Mouse (Mus musculus) lung, postnatal 0 days (tissue): ENCODE data around the gene Lrrc23. TPM values are rescaled to one million over a fixed set of nuclear protein-coding genes. Genes with fewer than 3 reads are reported as not detected.

Experiments used
- ATAC-seq: fragments of 200-750 bp; cut with Nextera tagmentation; 2 replicates; pipeline ENCODE4 v1.8.0; 2017; ENCODE audit warnings: moderate library complexity
- DNase-seq: peaks from one replicate; pipeline ENCODE4 v3.0.0-alpha.2; 2016; ENCODE audit warnings: low spot score
- H3K27ac ChIP-seq: fragments of 300-500 bp; sonication (generic); 2 replicates; pipeline ENCODE4 v1.5.1; 2014; ENCODE audit warnings: antibody characterized with exemption, mild to moderate bottlenecking, low read length, mixed read lengths
- H3K27me3 ChIP-seq: fragments of 300-500 bp; sonication (generic); replicated peaks from 2 replicates; pipeline ENCODE4 v1.6.1; 2014; ENCODE audit warnings: low read length, mixed read lengths; ENCODE audit not compliant: insufficient read depth
- H3K36me3 ChIP-seq: fragments of 300-500 bp; sonication (generic); 2 replicates; pipeline ENCODE4 v1.6.1; 2014; ENCODE audit warnings: low read length, mixed read lengths; ENCODE audit not compliant: insufficient read depth
- H3K4me1 ChIP-seq: fragments of 300-500 bp; sonication (generic); 2 replicates; pipeline ENCODE4 v1.6.1; 2014; ENCODE audit warnings: antibody characterized with exemption, low read depth, low read length, mixed read lengths; ENCODE audit not compliant: insufficient read depth
- H3K4me2 ChIP-seq: fragments of 300-500 bp; sonication (generic); replicated peaks from 2 replicates; pipeline ENCODE4 v1.6.1; 2014; ENCODE audit warnings: low read depth, mild to moderate bottlenecking, low read length, moderate library complexity, mixed read lengths
- H3K4me3 ChIP-seq: fragments of 300-500 bp; sonication (generic); 2 replicates; pipeline ENCODE4 v1.5.1; 2014; ENCODE audit warnings: low read depth, low read length
- H3K9ac ChIP-seq: fragments of 300-500 bp; sonication (generic); replicated peaks from 2 replicates; pipeline ENCODE4 v1.6.1; 2014; ENCODE audit warnings: low read depth, mild to moderate bottlenecking
- H3K9me3 ChIP-seq: fragments of 300-500 bp; sonication (generic); 2 replicates; pipeline ENCODE4 v1.6.1; 2016; ENCODE audit warnings: low read length, mixed read lengths
- CTCF ChIP-seq: IDR thresholded peaks from 2 replicates; pipeline ENCODE4 v1.5.1; 2016; ENCODE audit warnings: antibody characterized with exemption, mild to moderate bottlenecking
- EP300 ChIP-seq: IDR thresholded peaks from 2 replicates; pipeline ENCODE4 v1.6.1; 2016; ENCODE audit warnings: antibody characterized with exemption, mild to moderate bottlenecking, control low read depth
- WGBS: fragments of 180-500 bp; shearing (Covaris S2); extraction: QIAGEN DNeasy Blood & Tissue Kit; methylation state at CpG from one replicate; pipeline ENCODE4 v1.1.7; 2014; 5-methylcytosine and 5-hydroxymethylcytosine counted together
- polyA plus RNA-seq: library from polyadenylated mRNA; unstranded; fragments of >200 nt; fragmentation: Nextera tagmentation; extraction: Ambion mirVana; gene quantifications from 2 replicates; pipeline ENCODE4 v1.2.1, GENCODE M21; 2015

Gene Lrrc23
- polyA plus RNA-seq, 1 experiment from 2014 or later, result 26.7 TPM

GRCm38 (mm10) chr6:124742839-124743514, 36.5 kb downstream of the Lrrc23 start:
- no peak overlapping the region for H3K4me2 ChIP-seq
- H3K9me3 ChIP-seq, result no peaks in the 10 kb centered on the region
- H3K36me3 ChIP-seq, result peaks cover 9% of the 10 kb centered on the region; the same call in 1 of the 2 replicates
- no peak overlapping the region for H3K9ac ChIP-seq
- H3K4me3 ChIP-seq, result no peak overlapping the region
- no peak for DNase-seq
- WGBS, result 83% methylated on average over 15 of the region's 15 CpGs
- H3K4me1 ChIP-seq, result no peaks in the 10 kb centered on the region; the same call in 1 of the 2 replicates
- H3K27me3 ChIP-seq, result no peaks in the 10 kb centered on the region
- TF ChIP-seq EP300 (no peak), CTCF (no peak)
- no peak for ATAC-seq
- no peak overlapping the region for H3K27ac ChIP-seq

GRCm38 (mm10) chr6:124741842-124742241, 37.7 kb downstream of the Lrrc23 start:
- peaks cover 9% of the 10 kb centered on the region; the same call in 1 of the 2 replicates for H3K36me3 ChIP-seq
- WGBS, result 73% methylated on average over 3 of the region's 3 CpGs
- no peak for DNase-seq
- H3K9me3 ChIP-seq, result no peaks in the 10 kb centered on the region
- TF ChIP-seq CTCF (no peak), EP300 (no peak)
- ATAC-seq, result no peak
- no peaks in the 10 kb centered on the region; the same call in 1 of the 2 replicates for H3K4me1 ChIP-seq
- H3K27ac ChIP-seq, result peak overlapping the region; percentile 96
- H3K4me3 ChIP-seq, result 0 out of 2 replicates have a peak overlapping the region, but pooled peaks have one; percentile 58
- no peaks in the 10 kb centered on the region for H3K27me3 ChIP-seq
- 0 out of 2 replicates have a peak overlapping the region, but pooled peaks have one; percentile 10 for H3K9ac ChIP-seq
- H3K4me2 ChIP-seq, result peak overlapping the region; percentile 80

DNA sequence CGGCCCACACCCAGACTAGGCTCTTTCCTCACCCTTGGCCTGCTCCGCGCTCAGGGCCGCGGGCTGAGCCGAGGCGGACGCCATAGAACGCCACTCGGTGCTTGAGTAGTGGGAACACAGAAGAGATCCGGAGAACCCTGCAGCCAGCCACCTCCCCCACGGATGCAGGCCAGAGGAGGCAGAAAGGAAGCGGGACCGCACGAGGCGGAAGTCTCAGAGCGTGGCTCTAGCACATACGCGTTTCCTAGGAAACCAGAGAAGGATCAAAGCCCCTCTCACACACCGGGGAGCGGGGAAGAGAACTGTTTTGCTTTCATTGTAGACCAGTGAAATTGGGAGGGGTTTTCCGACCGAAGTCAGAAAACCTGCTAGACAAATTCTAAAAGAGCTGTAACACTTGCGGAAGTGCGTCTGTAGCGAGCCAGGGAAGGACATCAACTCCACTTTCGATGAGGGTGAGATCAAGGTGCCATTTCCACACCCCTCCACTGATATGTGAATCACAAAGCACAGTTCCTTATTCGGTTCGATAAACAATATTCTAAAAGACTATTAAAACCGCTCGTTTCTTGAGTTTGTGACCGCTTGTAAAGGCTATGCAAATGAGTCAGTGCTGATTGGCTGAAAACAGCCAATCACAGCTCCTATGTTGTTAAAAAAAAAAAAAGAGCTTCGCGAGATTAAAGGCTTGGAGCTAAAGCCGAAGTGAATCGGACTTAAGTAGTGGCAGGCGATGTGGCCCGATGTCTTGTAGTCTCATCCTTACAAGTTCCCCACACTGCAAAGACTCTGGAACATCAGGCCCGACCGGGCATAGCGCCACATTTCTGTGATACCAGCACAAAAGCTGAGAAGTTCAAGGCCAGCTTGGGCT, 38.4 kb downstream of the Lrrc23 start, which contains the start of gene Grcc10:
Gene Grcc10, minus strand, starts transcription at position 487 of the 874 bp plus-strand sequence.
- no peaks in the 10 kb centered on the region for H3K9me3 ChIP-seq
- 1% methylated on average over 41 of the region's 41 CpGs for WGBS
- H3K4me2 ChIP-seq, result peak within 1 kb of the TSS; percentile 80

DNA sequence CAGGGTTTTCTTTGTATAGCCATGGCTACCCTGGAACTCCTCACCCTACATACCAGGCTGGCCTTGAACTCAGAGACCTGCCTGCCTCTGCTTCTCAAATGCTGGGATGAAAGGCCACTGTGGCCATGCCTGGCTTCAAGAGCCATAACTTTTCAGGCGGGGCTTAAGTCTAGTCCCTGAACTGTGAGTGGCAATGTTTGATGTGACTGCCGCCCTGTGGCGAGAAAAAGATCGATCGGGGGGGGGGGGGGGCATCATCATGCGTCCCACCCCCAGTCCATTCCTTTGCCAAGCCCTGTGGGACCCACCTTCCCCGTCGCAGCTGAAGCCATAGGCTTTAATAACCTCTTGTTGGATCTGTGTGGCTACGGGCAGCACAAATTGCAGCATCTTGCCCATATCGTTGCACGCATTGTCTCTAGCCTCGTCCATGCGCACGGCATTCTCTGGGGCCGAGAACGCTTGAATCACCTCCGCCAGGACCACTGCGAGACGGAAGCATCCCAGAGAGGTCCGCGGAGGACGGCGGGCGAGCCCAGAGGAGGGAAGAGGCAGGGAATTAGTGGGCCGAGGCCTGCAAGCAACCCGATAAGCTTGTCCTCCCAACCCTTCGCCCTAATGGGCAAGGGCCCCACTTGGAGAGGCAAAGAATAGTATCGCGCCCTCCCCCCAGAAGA, 39.2 kb downstream of the Lrrc23 start:
- Histone ChIP-seq H3K4me3 (peak overlapping the region; percentile 58), H3K4me2 (peak overlapping the region; percentile 80), H3K27ac (peak overlapping the region; percentile 96), H3K4me1 (no peaks in the 10 kb centered on the region; the same call in 1 of the 2 replicates), H3K9me3 (no peaks in the 10 kb centered on the region), H3K27me3 (no peaks in the 10 kb centered on the region), H3K9ac (peak overlapping the region; percentile 53), H3K36me3 (peaks cover 9% of the 10 kb centered on the region; the same call in 1 of the 2 replicates)
- WGBS, result under 1% methylated on average over 26 of the region's 29 CpGs
- peak; percentile 84 for DNase-seq
- ATAC-seq, result peak; percentile 16
- TF ChIP-seq CTCF (peak; percentile 76), EP300 (no peak)

More for the DNA sequence above, 38.4 kb downstream of the Lrrc23 start, which contains the start of gene Grcc10:
- TF ChIP-seq EP300 (no peak; the same call in none of the 2 replicates), CTCF (no peak)
- Histone ChIP-seq H3K36me3 (peaks cover 9% of the 10 kb centered on the region; the same call in 1 of the 2 replicates), H3K9ac (peak within 1 kb of the TSS; percentile 53), H3K27ac (peak within 1 kb of the TSS; percentile 96), H3K4me1 (no peaks in the 10 kb centered on the region; the same call in 1 of the 2 replicates), H3K4me3 (peak within 1 kb of the TSS; percentile 58), H3K27me3 (no peaks in the 10 kb centered on the region)
- peak; percentile 69 for ATAC-seq
- peak; percentile 97 for DNase-seq

DNA sequence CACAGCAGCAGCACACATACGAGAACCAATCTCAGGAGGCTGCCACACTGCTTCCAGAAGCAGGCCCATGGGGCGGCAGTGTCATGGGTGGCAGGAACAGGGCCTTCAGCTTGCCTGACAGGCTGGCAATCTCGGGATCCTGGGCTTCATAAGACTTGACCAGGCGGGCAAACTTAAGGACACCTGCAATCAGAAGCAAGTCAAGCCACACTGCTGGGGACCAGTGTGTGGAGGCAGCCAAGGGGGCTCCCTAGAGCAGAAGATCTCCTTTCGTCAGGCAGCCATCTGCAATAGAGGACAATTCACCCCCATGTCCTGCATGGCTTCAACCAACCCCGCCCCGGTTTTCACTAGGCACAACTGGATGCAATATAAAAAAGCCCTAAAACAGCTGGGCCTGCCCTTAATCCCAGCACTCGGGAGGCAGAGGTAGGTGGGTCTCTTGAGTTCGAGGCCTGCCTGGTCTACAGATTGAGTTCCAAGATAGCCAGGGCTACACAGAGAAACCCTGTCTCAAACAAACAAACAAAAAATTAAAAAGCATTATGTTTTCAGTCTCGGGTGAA, 40.2 kb downstream of the Lrrc23 start:
- no peak for DNase-seq
- no peaks in the 10 kb centered on the region for H3K27me3 ChIP-seq
- H3K27ac ChIP-seq, result peak overlapping the region; percentile 72
- no peak overlapping the region for H3K9ac ChIP-seq
- no peaks in the 10 kb centered on the region; the same call in 1 of the 2 replicates for H3K4me1 ChIP-seq
- no peak overlapping the region for H3K4me3 ChIP-seq
- no peak overlapping the region for H3K4me2 ChIP-seq
- WGBS, result 86% methylated on average over 10 of the region's 10 CpGs
- ATAC-seq, result no peak
- H3K9me3 ChIP-seq, result no peaks in the 10 kb centered on the region
- TF ChIP-seq CTCF, result no peak
- TF ChIP-seq EP300, result no peak
- H3K36me3 ChIP-seq, result peaks cover 9% of the 10 kb centered on the region; the same call in 1 of the 2 replicates
